Mouse (Mus musculus) stomach, embryonic 16.5 days (tissue): Measurements from ENCODE around the gene Ess2. TPM values are rescaled to one million over a fixed set of nuclear protein-coding genes. Genes with fewer than 3 reads are reported as not detected.
"Not testable (repeated sequence)": the region's sequence is repeated elsewhere in the genome, so short reads cannot be mapped to it uniquely, and the experiment has no call there.

Experiments used
- ATAC-seq: fragments of 200-750 bp; cut with Nextera tagmentation; 2 replicates; pipeline ENCODE4 v1.8.0; 2017; ENCODE audit warnings: moderate number of reproducible peaks, moderate TSS enrichment; ENCODE audit not compliant: insufficient read depth, low FRiP score
- H3K27ac ChIP-seq: fragments of 300-500 bp; sonication (generic); 2 replicates; pipeline ENCODE4 v1.5.1; 2014; ENCODE audit warnings: low read length
- H3K27me3 ChIP-seq: fragments of 300-500 bp; sonication (generic); 2 replicates; pipeline ENCODE4 v1.6.1; 2014; ENCODE audit warnings: low read length, control low read depth, mixed read lengths; ENCODE audit not compliant: control insufficient read depth, insufficient read depth
- H3K36me3 ChIP-seq: fragments of 300-500 bp; sonication (generic); 2 replicates; pipeline ENCODE4 v1.6.1; 2014; ENCODE audit warnings: low read length; ENCODE audit not compliant: control insufficient read depth, insufficient read depth
- H3K4me1 ChIP-seq: fragments of 300-500 bp; sonication (generic); 2 replicates; pipeline ENCODE4 v1.6.1; 2014; ENCODE audit warnings: low read length, control low read depth, mixed read lengths; ENCODE audit not compliant: control insufficient read depth, insufficient read depth
- H3K4me2 ChIP-seq: fragments of 300-500 bp; sonication (generic); 2 replicates; pipeline ENCODE4 v1.6.1; 2014; ENCODE audit warnings: low read depth, low read length, mixed read lengths
- H3K4me3 ChIP-seq: fragments of 300-500 bp; sonication (generic); replicated peaks from 2 replicates; pipeline ENCODE4 v1.5.1; 2014; ENCODE audit warnings: mild to moderate bottlenecking, low read length
- H3K9ac ChIP-seq: fragments of 300-500 bp; sonication (generic); 2 replicates; pipeline ENCODE4 v1.6.1; 2014; ENCODE audit warnings: low read length
- H3K9me3 ChIP-seq: fragments of 300-500 bp; sonication (generic); replicated peaks from 2 replicates; pipeline ENCODE4 v1.6.1; 2016; ENCODE audit warnings: low read length, control low read depth; ENCODE audit not compliant: control insufficient read depth
- WGBS: fragments of 180-500 bp; shearing (Covaris S2); extraction: QIAGEN DNeasy Blood & Tissue Kit; methylation state at CpG from one replicate; pipeline ENCODE4 v1.1.7; 2014; 5-methylcytosine and 5-hydroxymethylcytosine counted together
- polyA plus RNA-seq: library from polyadenylated mRNA; unstranded; fragments of >200 nt; fragmentation: Nextera tagmentation; extraction: Ambion mirVana; gene quantifications from 2 replicates; pipeline ENCODE4 v1.2.1, GENCODE M21; 2015

The Ess2 gene
- polyA plus RNA-seq = 31.3 and 33.7 TPM in 2 replicates

GRCm38 (mm10) chr16:17911052-17911595 lies at the start of gene Ess2:
TSS of gene Ess2 (minus strand) at chr16:17911348.
- Histone ChIP-seq H3K4me3 (peak within 1 kb of the TSS; percentile 94), H3K4me1 (peaks cover 13% of the 10 kb centered on the region), H3K27ac (peak within 1 kb of the TSS; percentile 16; the same call in 1 of the 2 replicates), H3K9ac (peak within 1 kb of the TSS; percentile 78), H3K27me3 (peaks cover 45% of the 10 kb centered on the region), H3K4me2 (peak within 1 kb of the TSS; percentile 74), H3K9me3 (no peaks in the 10 kb centered on the region), H3K36me3 (peaks cover 16% of the 10 kb centered on the region)
- peak; percentile 95 for ATAC-seq
- WGBS = under 1% methylated on average over 35 of the region's 35 CpGs

- not testable (repeated sequence) for H3K9ac ChIP-seq, H3K4me1 ChIP-seq, H3K27me3 ChIP-seq, H3K4me3 ChIP-seq, H3K4me2 ChIP-seq, H3K9me3 ChIP-seq, H3K36me3 ChIP-seq, H3K27ac ChIP-seq, ATAC-seq
- 97% methylated on average over 17 of the region's 17 CpGs for WGBS
These were observed 45.0 kb upstream of the Ess2 start for GRCm38 (mm10) chr16:17956052-17956638.

- WGBS = 91% methylated on average over 4 of the region's 4 CpGs
- Histone ChIP-seq H3K4me1 (no peaks in the 10 kb centered on the region), H3K27me3 (no peaks in the 10 kb centered on the region), H3K9ac (no peak overlapping the region), H3K9me3 (no peaks in the 10 kb centered on the region), H3K4me3 (no peak overlapping the region), H3K27ac (no peak overlapping the region), H3K36me3 (no peaks in the 10 kb centered on the region), H3K4me2 (no peak overlapping the region)
- no peak for ATAC-seq
These were observed 40.5 kb upstream of the Ess2 start for GRCm38 (mm10) chr16:17951618-17952017.

GRCm38 (mm10) chr16:17950068-17950467 lies 38.9 kb upstream of the Ess2 start:
- H3K27ac ChIP-seq = 0 out of 2 replicates have a peak overlapping the region, but pooled peaks have one; percentile 22
- H3K4me3 ChIP-seq = no peak overlapping the region
- no peaks in the 10 kb centered on the region for H3K9me3 ChIP-seq
- H3K27me3 ChIP-seq = no peaks in the 10 kb centered on the region
- H3K4me2 ChIP-seq = no peak overlapping the region
- H3K9ac ChIP-seq = no peak overlapping the region
- H3K36me3 ChIP-seq = no peaks in the 10 kb centered on the region
- no peaks in the 10 kb centered on the region for H3K4me1 ChIP-seq
- no peak for ATAC-seq
- WGBS = 71% methylated on average over 4 of the region's 4 CpGs

- WGBS = 38% methylated on average over 2 of the region's 2 CpGs
- Histone ChIP-seq H3K27ac (no peak overlapping the region), H3K9ac (no peak overlapping the region)
These were observed 38.3 kb upstream of the Ess2 start for GRCm38 (mm10) chr16:17949421-17949877.

GRCm38 (mm10) chr16:17945081-17945831 lies 34.1 kb upstream of the Ess2 start:
- H3K4me2 ChIP-seq = peak overlapping the region; percentile 25; the same call in 1 of the 2 replicates
- peak; percentile 66; the same call in 1 of the 2 replicates for ATAC-seq
- WGBS = 45% methylated on average over 7 of the region's 7 CpGs

More at GRCm38 (mm10) chr16:17949421-17949877, 38.3 kb upstream of the Ess2 start:
- Histone ChIP-seq H3K27me3 (no peaks in the 10 kb centered on the region), H3K4me3 (no peak overlapping the region), H3K4me2 (no peak overlapping the region), H3K4me1 (no peaks in the 10 kb centered on the region), H3K9me3 (no peaks in the 10 kb centered on the region), H3K36me3 (no peaks in the 10 kb centered on the region)
- ATAC-seq = peak; percentile 50; the same call in 1 of the 2 replicates

GRCm38 (mm10) chr16:17943466-17943865 lies 32.3 kb upstream of the Ess2 start:
- Histone ChIP-seq H3K4me3 (no peak overlapping the region), H3K9ac (no peak overlapping the region), H3K4me1 (peaks cover 9% of the 10 kb centered on the region), H3K27ac (no peak overlapping the region), H3K27me3 (no peaks in the 10 kb centered on the region), H3K9me3 (no peaks in the 10 kb centered on the region), H3K4me2 (no peak overlapping the region), H3K36me3 (no peaks in the 10 kb centered on the region)
- 59% methylated on average over 8 of the region's 8 CpGs for WGBS
- ATAC-seq = no peak

More at GRCm38 (mm10) chr16:17945081-17945831, 34.1 kb upstream of the Ess2 start:
- H3K27ac ChIP-seq = peak overlapping the region; percentile 49
- no peaks in the 10 kb centered on the region for H3K27me3 ChIP-seq
- H3K4me1 ChIP-seq = no peaks in the 10 kb centered on the region
- no peak overlapping the region for H3K9ac ChIP-seq
- no peak overlapping the region for H3K4me3 ChIP-seq
- no peaks in the 10 kb centered on the region for H3K9me3 ChIP-seq
- H3K36me3 ChIP-seq = no peaks in the 10 kb centered on the region

- WGBS = 30% methylated on average over 9 of the region's 9 CpGs
- no peak overlapping the region for H3K4me2 ChIP-seq
- peak overlapping the region; percentile 83 for H3K27ac ChIP-seq
- peaks cover 9% of the 10 kb centered on the region for H3K4me1 ChIP-seq
- no peak overlapping the region for H3K4me3 ChIP-seq
- H3K9ac ChIP-seq = no peak overlapping the region; the same call in 1 of the 2 replicates
- no peaks in the 10 kb centered on the region for H3K36me3 ChIP-seq
- peak; percentile 78 for ATAC-seq
- H3K9me3 ChIP-seq = no peaks in the 10 kb centered on the region
- no peaks in the 10 kb centered on the region for H3K27me3 ChIP-seq
These were observed 28.2 kb upstream of the Ess2 start for GRCm38 (mm10) chr16:17939255-17939751.

GRCm38 (mm10) chr16:17938821-17939220 lies 27.7 kb upstream of the Ess2 start:
- Histone ChIP-seq H3K27me3 (no peaks in the 10 kb centered on the region), H3K36me3 (no peaks in the 10 kb centered on the region), H3K27ac (peak overlapping the region; percentile 83), H3K4me3 (no peak overlapping the region), H3K9ac (no peak overlapping the region), H3K4me2 (peak overlapping the region; percentile 28), H3K4me1 (peaks cover 9% of the 10 kb centered on the region), H3K9me3 (no peaks in the 10 kb centered on the region)
- 6% methylated on average over 7 of the region's 7 CpGs for WGBS
- ATAC-seq = peak; percentile 92
